Mouse (Mus musculus): ENCODE results near the gene Atp8a2.
"Not testable (repeated sequence)": the region's sequence is repeated elsewhere in the genome, so short reads cannot be mapped to it uniquely, and the experiment has no call there.

Atp8a2 gene

GRCm38 (mm10) chr14:59646826-59647697 is 549.9 kb downstream of the Atp8a2 start:
- DNase-seq (ENCODE audit: low spot score in 2 of 2) = no peak

GRCm38 (mm10) chr14:59644896-59645295 is 552.1 kb downstream of the Atp8a2 start:
- DNase-seq (ENCODE audit: low spot score in 2 of 2) = no peak

GRCm38 (mm10) chr14:59644166-59644565 is 552.8 kb downstream of the Atp8a2 start:
- DNase-seq (ENCODE audit: low spot score in 2 of 2) = no peak

- no peak for DNase-seq (ENCODE audit: low spot score in 2 of 2)
Observed at GRCm38 (mm10) chr14:59643582-59643981, 553.4 kb downstream of the Atp8a2 start.

- DNase-seq (ENCODE audit: low spot score in 2 of 2) = no peak
Observed at GRCm38 (mm10) chr14:59641856-59642255, 555.1 kb downstream of the Atp8a2 start.

- no peak for DNase-seq (ENCODE audit: low spot score in 2 of 2)
Observed at GRCm38 (mm10) chr14:59638906-59639703, 557.9 kb downstream of the Atp8a2 start.

- no peak for DNase-seq (ENCODE audit: low spot score in 2 of 2)
Observed at GRCm38 (mm10) chr14:59633988-59634387, 563.0 kb downstream of the Atp8a2 start.

GRCm38 (mm10) chr14:59633295-59633898 is 563.6 kb downstream of the Atp8a2 start:
- no peak for DNase-seq (ENCODE audit: low spot score in 2 of 2)

GRCm38 (mm10) chr14:59632067-59632466 is 564.9 kb downstream of the Atp8a2 start:
- no peak for DNase-seq (ENCODE audit: low spot score in 2 of 2)

- no peak for DNase-seq (ENCODE audit: low spot score in 2 of 2)
Observed at GRCm38 (mm10) chr14:59630096-59630495, 566.9 kb downstream of the Atp8a2 start.

- no peak for DNase-seq (ENCODE audit: low spot score in 2 of 2)
Observed at GRCm38 (mm10) chr14:59629308-59629707, 567.7 kb downstream of the Atp8a2 start.

- no peak for DNase-seq (ENCODE audit: low spot score in 2 of 2)
Observed at GRCm38 (mm10) chr14:59627823-59628222, 569.2 kb downstream of the Atp8a2 start.

- DNase-seq (ENCODE audit: low spot score in 2 of 2) = no peak
Observed at GRCm38 (mm10) chr14:59627142-59627680, 569.8 kb downstream of the Atp8a2 start.

GRCm38 (mm10) chr14:59626711-59627110 is 570.3 kb downstream of the Atp8a2 start:
- DNase-seq (ENCODE audit: low spot score in 2 of 2) = peak in 1 of 2 experiments; percentile 34

GRCm38 (mm10) chr14:59625806-59626364 is 571.1 kb downstream of the Atp8a2 start:
- peak in 1 of 2 experiments; percentile 20 for DNase-seq (ENCODE audit: low spot score in 2 of 2)

GRCm38 (mm10) chr14:59625158-59625805 is 571.7 kb downstream of the Atp8a2 start, which contains the start of gene Shisa2:
Shisa2 (plus strand) TSS chr14:59625308.
- peak; percentile 56 to 68 for DNase-seq (ENCODE audit: low spot score in 2 of 2)

- no peak for DNase-seq (ENCODE audit: low spot score in 2 of 2)
Observed at GRCm38 (mm10) chr14:59624326-59624885, 572.6 kb downstream of the Atp8a2 start.

- no peak for DNase-seq (ENCODE audit: low spot score in 2 of 2)
Observed at GRCm38 (mm10) chr14:59616802-59617201, 580.2 kb downstream of the Atp8a2 start.

- not testable (repeated sequence) for DNase-seq (ENCODE audit: low spot score in 2 of 2)
Observed at GRCm38 (mm10) chr14:59614149-59614548, 582.8 kb downstream of the Atp8a2 start.

GRCm38 (mm10) chr14:59612920-59613625 is 583.9 kb downstream of the Atp8a2 start:
- peak; percentile 47 to 62 for DNase-seq (ENCODE audit: low spot score in 2 of 2)
